Mouse (Mus musculus) liver, postnatal 0 days (tissue): ENCODE measurements around the gene Cdh18. TPM values are rescaled to one million over a fixed set of nuclear protein-coding genes. Genes with fewer than 3 reads are reported as not detected.
A peak's percentile ranks its signal among the peaks of the same experiment; 100 is the strongest.

Experiments
- ATAC-seq: fragments of 200-750 bp; cut with Nextera tagmentation; 2 replicates; pipeline ENCODE4 v1.8.0; 2017; ENCODE audit warnings: mild to moderate bottlenecking, moderate library complexity
- DNase-seq: peaks from one replicate; pipeline ENCODE4 v3.0.0-alpha.2; 2016
- H3K27ac ChIP-seq: fragments of 300-500 bp; sonication (generic); 2 replicates; pipeline ENCODE4 v1.5.1; 2014; ENCODE audit warnings: antibody characterized with exemption, moderate library complexity, mild to moderate bottlenecking, low read depth
- H3K27me3 ChIP-seq: fragments of 300-500 bp; sonication (generic); 2 replicates; pipeline ENCODE4 v1.6.1; 2014; ENCODE audit warnings: low read length, control low read depth, mixed read lengths; ENCODE audit not compliant: insufficient read depth
- H3K36me3 ChIP-seq: fragments of 300-500 bp; sonication (generic); replicated peaks from 2 replicates; pipeline ENCODE4 v1.6.1; 2014; ENCODE audit warnings: mild to moderate bottlenecking, control low read depth, low read length, moderate library complexity, mixed read lengths; ENCODE audit not compliant: insufficient read depth
- H3K4me1 ChIP-seq: fragments of 300-500 bp; sonication (generic); 2 replicates; pipeline ENCODE4 v1.6.1; 2014; ENCODE audit warnings: antibody characterized with exemption, mild to moderate bottlenecking, control low read depth; ENCODE audit not compliant: insufficient read depth
- H3K4me2 ChIP-seq: fragments of 300-500 bp; sonication (generic); 2 replicates; pipeline ENCODE4 v1.6.1; 2014; ENCODE audit warnings: low read depth, mild to moderate bottlenecking, low read length, moderate library complexity, mixed read lengths
- H3K4me3 ChIP-seq: fragments of 300-500 bp; sonication (generic); 2 replicates; pipeline ENCODE4 v1.5.1; 2014; ENCODE audit warnings: low read depth, low read length
- H3K9ac ChIP-seq: fragments of 300-500 bp; sonication (generic); replicated peaks from 2 replicates; pipeline ENCODE4 v1.6.1; 2014; ENCODE audit warnings: mild to moderate bottlenecking, moderate library complexity
- H3K9me3 ChIP-seq: fragments of 300-500 bp; sonication (generic); 2 replicates; pipeline ENCODE4 v1.6.1; 2016; ENCODE audit warnings: mild to moderate bottlenecking, control low read depth, low read length, mixed read lengths
- CTCF ChIP-seq: sonication (generic); IDR thresholded peaks from 2 replicates; pipeline ENCODE4 v1.5.1; 2016; ENCODE audit warnings: antibody characterized with exemption, low read depth
- EP300 ChIP-seq: IDR thresholded peaks from 2 replicates; pipeline ENCODE4 v1.6.1; 2016; ENCODE audit warnings: antibody characterized with exemption, low read depth, mild to moderate bottlenecking
- WGBS: fragments of 180-500 bp; shearing (Covaris S2); extraction: QIAGEN DNeasy Blood & Tissue Kit; methylation state at CpG from one replicate; pipeline ENCODE4 v1.1.7; 2014; ENCODE audit not compliant: insufficient replicate concordance; 5-methylcytosine and 5-hydroxymethylcytosine counted together
- polyA plus RNA-seq: library from polyadenylated mRNA; unstranded; fragments of >200 nt; fragmentation: Nextera tagmentation; extraction: Ambion mirVana; gene quantifications from 2 replicates; pipeline ENCODE4 v1.2.1, GENCODE M21; 2015

Gene Cdh18
- polyA plus RNA-seq, 1 experiment from 2014 or later, result not detected

- TF ChIP-seq CTCF, result no peak
- TF ChIP-seq EP300, result no peak
- no peak overlapping the region for H3K4me2 ChIP-seq
- DNase-seq (no peak), ATAC-seq (no peak)
- no peak overlapping the region for H3K27ac ChIP-seq
- no peaks in the 10 kb centered on the region for H3K4me1 ChIP-seq
- peaks cover 2% of the 10 kb centered on the region; the same call in 1 of the 2 replicates for H3K9me3 ChIP-seq
- H3K36me3 ChIP-seq, result no peaks in the 10 kb centered on the region
- no peak overlapping the region for H3K4me3 ChIP-seq
- H3K9ac ChIP-seq, result no peak overlapping the region
- 69% methylated on average over 5 of the region's 5 CpGs for WGBS
- H3K27me3 ChIP-seq, result no peaks in the 10 kb centered on the region
Observed at GRCm38 (mm10) chr15:22984647-22985046, 435.8 kb downstream of the Cdh18 start.

GRCm38 (mm10) chr15:23016680-23017079 lies 467.9 kb downstream of the Cdh18 start:
- no peaks in the 10 kb centered on the region for H3K9me3 ChIP-seq
- H3K4me1 ChIP-seq, result no peaks in the 10 kb centered on the region
- no peak for DNase-seq
- H3K36me3 ChIP-seq, result no peaks in the 10 kb centered on the region
- H3K9ac ChIP-seq, result no peak overlapping the region
- no peak for ATAC-seq
- TF ChIP-seq CTCF (no peak), EP300 (no peak)
- H3K4me2 ChIP-seq, result no peak overlapping the region
- no peak overlapping the region for H3K4me3 ChIP-seq
- no peak overlapping the region for H3K27ac ChIP-seq
- WGBS, result 69% methylated on average over 5 of the region's 5 CpGs
- H3K27me3 ChIP-seq, result no peaks in the 10 kb centered on the region

- DNase-seq (no peak), ATAC-seq (no peak)
- Histone ChIP-seq H3K4me1 (no peaks in the 10 kb centered on the region), H3K9ac (no peak overlapping the region), H3K36me3 (no peaks in the 10 kb centered on the region), H3K27ac (no peak overlapping the region), H3K4me3 (no peak overlapping the region), H3K4me2 (no peak overlapping the region), H3K9me3 (no peaks in the 10 kb centered on the region), H3K27me3 (no peaks in the 10 kb centered on the region)
- 19% methylated on average over 2 of the region's 2 CpGs for WGBS
- no peak for TF ChIP-seq CTCF
- no peak for TF ChIP-seq EP300
Observed at GRCm38 (mm10) chr15:23021151-23021550, 472.3 kb downstream of the Cdh18 start.

GRCm38 (mm10) chr15:23022635-23023034 lies 473.8 kb downstream of the Cdh18 start:
- no peaks in the 10 kb centered on the region for H3K27me3 ChIP-seq
- TF ChIP-seq CTCF (no peak), EP300 (no peak)
- no peak overlapping the region for H3K9ac ChIP-seq
- H3K4me2 ChIP-seq, result no peak overlapping the region
- H3K36me3 ChIP-seq, result no peaks in the 10 kb centered on the region
- no peak overlapping the region for H3K27ac ChIP-seq
- H3K4me1 ChIP-seq, result no peaks in the 10 kb centered on the region
- no peak for DNase-seq
- H3K4me3 ChIP-seq, result no peak overlapping the region
- no peak for ATAC-seq
- H3K9me3 ChIP-seq, result no peaks in the 10 kb centered on the region

- Histone ChIP-seq H3K27me3 (no peaks in the 10 kb centered on the region), H3K9ac (no peak overlapping the region), H3K36me3 (no peaks in the 10 kb centered on the region), H3K4me1 (no peaks in the 10 kb centered on the region), H3K27ac (no peak overlapping the region), H3K9me3 (no peaks in the 10 kb centered on the region), H3K4me2 (peak overlapping the region; percentile 4; the same call in 1 of the 2 replicates), H3K4me3 (no peak overlapping the region)
- TF ChIP-seq CTCF (no peak), EP300 (no peak)
- WGBS, result 10% methylated on average over 14 of the region's 14 CpGs
- DNase-seq (no peak), ATAC-seq (no peak)
Observed at GRCm38 (mm10) chr15:23035551-23036207, 486.9 kb downstream of the Cdh18 start.

GRCm38 (mm10) chr15:23036208-23037065 lies 487.6 kb downstream of the Cdh18 start:
- 9% methylated on average over 23 of the region's 23 CpGs for WGBS
- H3K27me3 ChIP-seq, result no peaks in the 10 kb centered on the region
- H3K36me3 ChIP-seq, result no peaks in the 10 kb centered on the region
- H3K4me2 ChIP-seq, result peak overlapping the region; percentile 4; the same call in 1 of the 2 replicates
- no peak overlapping the region for H3K4me3 ChIP-seq
- H3K27ac ChIP-seq, result no peak overlapping the region
- no peaks in the 10 kb centered on the region for H3K4me1 ChIP-seq
- ATAC-seq, result no peak
- TF ChIP-seq CTCF, result no peak
- no peak for TF ChIP-seq EP300
- no peak for DNase-seq
- no peaks in the 10 kb centered on the region for H3K9me3 ChIP-seq
- H3K9ac ChIP-seq, result no peak overlapping the region
